Mouse (Mus musculus) stomach, embryonic 15.5 days (tissue): ENCODE measurements at regions not wholly inside any gene's neighbourhood (a gene's known extent, or its start where the extent isn't known, plus 50 kb on each side); places are given as distances from the start of the nearest gene placed in this dataset.

Experiments
- ATAC-seq: fragments of 200-750 bp; cut with Nextera tagmentation; 2 replicates; pipeline ENCODE4 v1.8.0; 2017; ENCODE audit warnings: low read depth, moderate number of reproducible peaks, moderate TSS enrichment; ENCODE audit not compliant: insufficient read depth, low FRiP score
- H3K27ac ChIP-seq: fragments of 300-500 bp; sonication (generic); 2 replicates; pipeline ENCODE4 v1.5.1; 2015; ENCODE audit warnings: mild to moderate bottlenecking, inconsistent platforms
- H3K27me3 ChIP-seq: fragments of 300-500 bp; sonication (generic); replicated peaks from 2 replicates; pipeline ENCODE4 v1.6.1; 2015; ENCODE audit warnings: inconsistent platforms
- H3K36me3 ChIP-seq: fragments of 300-500 bp; sonication (generic); 2 replicates; pipeline ENCODE4 v1.6.1; 2015; ENCODE audit warnings: inconsistent platforms
- H3K4me1 ChIP-seq: fragments of 300-500 bp; sonication (generic); 2 replicates; pipeline ENCODE4 v1.6.1; 2015; ENCODE audit warnings: inconsistent platforms
- H3K4me2 ChIP-seq: fragments of 300-500 bp; sonication (generic); 2 replicates; pipeline ENCODE4 v1.6.1; 2015; ENCODE audit warnings: mild to moderate bottlenecking, inconsistent platforms
- H3K4me3 ChIP-seq: fragments of 300-500 bp; sonication (generic); replicated peaks from 2 replicates; pipeline ENCODE4 v1.5.1; 2015; ENCODE audit warnings: inconsistent platforms
- H3K9ac ChIP-seq: fragments of 300-500 bp; sonication (generic); 2 replicates; pipeline ENCODE4 v1.6.1; 2015; ENCODE audit warnings: inconsistent platforms
- H3K9me3 ChIP-seq: fragments of 300-500 bp; sonication (generic); 2 replicates; pipeline ENCODE4 v1.6.1; 2016; ENCODE audit warnings: inconsistent platforms
- WGBS: fragments of 180-500 bp; shearing (Covaris S2); methylation state at CpG from one replicate; pipeline ENCODE4 v1.1.7; 2015; 5-methylcytosine and 5-hydroxymethylcytosine counted together

DNA sequence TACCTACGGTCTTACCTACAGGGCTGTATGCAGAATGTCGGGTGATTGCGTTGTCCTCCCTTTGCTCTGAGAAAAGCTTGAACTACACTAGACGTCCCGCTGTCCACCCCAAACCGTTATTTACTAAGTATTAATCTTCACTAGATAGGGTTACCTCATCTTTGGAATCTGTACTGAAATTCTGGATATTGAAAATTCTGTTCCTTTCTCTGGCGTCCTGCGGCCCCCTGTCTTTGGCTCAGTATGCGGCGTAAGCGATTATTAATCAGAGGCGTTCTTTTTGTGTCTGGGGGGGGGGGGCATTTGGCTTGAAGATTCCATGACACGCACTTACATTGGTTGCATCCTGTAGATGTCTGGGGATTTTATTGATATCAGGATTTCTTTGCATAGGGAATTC is 222.0 kb downstream of the Mef2c start:
- H3K27ac ChIP-seq, result no peak overlapping the region
- H3K9ac ChIP-seq, result no peak overlapping the region
- H3K4me2 ChIP-seq, result no peak overlapping the region
- peaks cover 81% of the 10 kb centered on the region for H3K27me3 ChIP-seq
- no peaks in the 10 kb centered on the region for H3K9me3 ChIP-seq
- 4% methylated on average over 13 of the region's 13 CpGs for WGBS
- no peak for ATAC-seq
- H3K36me3 ChIP-seq, result no peaks in the 10 kb centered on the region
- no peak overlapping the region for H3K4me3 ChIP-seq
- peaks cover 10% of the 10 kb centered on the region; the same call in 1 of the 2 replicates for H3K4me1 ChIP-seq

DNA sequence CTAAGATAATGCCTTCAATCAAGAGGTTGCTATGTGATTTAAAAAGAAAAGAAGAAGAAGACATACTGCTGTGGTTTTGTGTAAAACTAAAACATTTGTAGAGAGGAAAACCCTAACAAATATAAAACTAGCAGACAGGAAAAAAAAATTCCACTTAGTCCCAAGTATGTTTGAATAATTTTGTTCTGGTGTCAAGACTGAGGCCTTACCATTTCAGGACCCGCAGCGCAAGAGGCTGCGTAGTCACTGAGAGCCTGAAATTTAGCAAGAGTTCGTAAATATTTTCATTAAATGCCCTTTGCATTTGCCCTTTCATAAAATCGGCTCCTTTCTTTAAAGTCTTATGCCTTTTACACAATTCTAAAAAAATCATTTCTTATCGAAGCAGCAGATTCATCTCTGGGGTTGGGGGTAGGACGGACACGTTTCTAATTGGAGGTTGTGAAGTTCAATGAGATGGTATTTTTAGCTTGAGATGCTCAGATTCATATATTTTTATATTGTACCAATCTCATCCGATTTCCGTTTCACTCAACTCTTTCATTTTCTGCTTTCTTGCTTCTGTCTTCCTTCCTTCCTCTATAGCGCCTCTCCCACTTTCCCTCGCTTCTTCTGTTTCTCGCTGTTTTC is 222.6 kb downstream of the Mef2c start:
- H3K4me3 ChIP-seq, result 0 out of 2 replicates have a peak overlapping the region, but pooled peaks have one; percentile 0
- H3K36me3 ChIP-seq, result no peaks in the 10 kb centered on the region
- no peaks in the 10 kb centered on the region for H3K9me3 ChIP-seq
- no peak overlapping the region for H3K9ac ChIP-seq
- H3K27me3 ChIP-seq, result peaks cover 81% of the 10 kb centered on the region
- no peak for ATAC-seq
- peaks cover 12% of the 10 kb centered on the region; the same call in 1 of the 2 replicates for H3K4me1 ChIP-seq
- H3K27ac ChIP-seq, result no peak overlapping the region
- no peak overlapping the region for H3K4me2 ChIP-seq
- 4% methylated on average over 13 of the region's 13 CpGs for WGBS

DNA sequence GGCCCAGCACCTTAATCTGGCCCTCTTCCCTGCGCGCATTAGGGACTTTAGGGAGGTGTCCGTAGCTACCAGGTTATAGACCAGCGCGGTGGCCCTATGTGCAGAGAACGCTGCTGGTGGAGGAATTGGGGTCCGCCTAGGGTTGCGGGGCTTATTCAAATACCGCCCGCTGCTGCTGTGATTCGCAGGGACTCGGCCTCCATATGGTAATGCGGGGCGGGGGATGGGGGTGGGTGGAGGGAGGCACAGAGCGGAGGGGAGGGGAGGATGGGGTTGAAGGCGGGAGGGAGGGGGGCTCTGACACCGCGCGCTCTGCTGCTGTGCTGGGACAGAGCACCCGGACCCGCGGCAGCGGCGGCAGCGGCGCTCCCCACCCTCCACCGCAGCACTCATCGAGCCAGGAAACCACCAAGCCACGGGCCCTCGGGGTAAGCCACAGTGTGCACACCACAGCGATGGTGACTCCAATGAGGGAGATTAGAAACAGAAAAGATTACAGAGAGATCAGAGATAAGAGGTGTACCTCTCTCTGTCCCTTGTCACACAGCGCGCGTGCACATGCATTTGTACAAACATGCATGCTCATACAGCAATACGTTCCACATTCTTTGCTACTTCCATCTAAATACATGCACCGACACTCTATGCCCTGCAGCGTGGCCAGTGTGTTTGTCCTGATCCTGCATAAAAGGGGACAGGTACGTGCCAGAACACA is 223.4 kb downstream of the Mef2c start:
- no peak for ATAC-seq
- Histone ChIP-seq H3K27ac (no peak overlapping the region), H3K9me3 (no peaks in the 10 kb centered on the region), H3K27me3 (peaks cover 80% of the 10 kb centered on the region), H3K9ac (no peak overlapping the region), H3K36me3 (no peaks in the 10 kb centered on the region), H3K4me2 (no peak overlapping the region), H3K4me1 (peaks cover 12% of the 10 kb centered on the region; the same call in 1 of the 2 replicates), H3K4me3 (0 out of 2 replicates have a peak overlapping the region, but pooled peaks have one; percentile 4)
- 1% methylated on average over 38 of the region's 38 CpGs for WGBS

DNA sequence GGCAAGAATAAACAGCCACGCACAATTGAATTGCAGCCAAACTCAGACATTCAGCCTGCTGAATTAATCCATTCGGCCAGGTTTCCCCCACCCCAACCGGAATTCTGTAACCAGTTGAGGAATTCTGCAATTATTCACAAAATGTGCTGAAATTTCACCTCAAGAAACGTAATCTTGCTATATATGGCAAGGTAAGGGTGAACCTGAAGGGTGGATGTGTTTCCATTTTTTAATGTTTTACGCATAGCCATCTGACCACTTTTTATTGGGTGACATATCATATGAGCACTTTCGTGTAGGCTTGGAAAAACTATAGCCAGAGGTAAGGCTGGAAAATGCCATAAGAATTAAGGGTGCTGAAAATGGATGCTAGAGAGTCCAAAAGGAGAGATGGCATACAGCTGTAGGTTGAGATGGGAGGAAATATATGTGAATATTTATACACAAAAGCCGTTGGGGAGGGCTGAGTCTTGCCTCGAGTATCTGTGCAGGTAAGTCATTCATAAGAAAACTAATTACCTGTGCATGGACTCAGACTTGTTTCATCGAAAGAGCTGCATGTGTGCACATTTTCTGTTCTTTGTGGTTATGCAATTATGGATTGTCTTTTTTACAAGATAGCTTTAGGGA is 224.0 kb downstream of the Mef2c start:
- peaks cover 12% of the 10 kb centered on the region; the same call in 1 of the 2 replicates for H3K4me1 ChIP-seq
- no peaks in the 10 kb centered on the region for H3K9me3 ChIP-seq
- no peak overlapping the region for H3K9ac ChIP-seq
- no peaks in the 10 kb centered on the region for H3K36me3 ChIP-seq
- no peak overlapping the region for H3K4me2 ChIP-seq
- no peak for ATAC-seq
- peaks cover 80% of the 10 kb centered on the region for H3K27me3 ChIP-seq
- 10% methylated on average over 9 of the region's 9 CpGs for WGBS
- H3K4me3 ChIP-seq, result no peak overlapping the region
- H3K27ac ChIP-seq, result no peak overlapping the region

DNA sequence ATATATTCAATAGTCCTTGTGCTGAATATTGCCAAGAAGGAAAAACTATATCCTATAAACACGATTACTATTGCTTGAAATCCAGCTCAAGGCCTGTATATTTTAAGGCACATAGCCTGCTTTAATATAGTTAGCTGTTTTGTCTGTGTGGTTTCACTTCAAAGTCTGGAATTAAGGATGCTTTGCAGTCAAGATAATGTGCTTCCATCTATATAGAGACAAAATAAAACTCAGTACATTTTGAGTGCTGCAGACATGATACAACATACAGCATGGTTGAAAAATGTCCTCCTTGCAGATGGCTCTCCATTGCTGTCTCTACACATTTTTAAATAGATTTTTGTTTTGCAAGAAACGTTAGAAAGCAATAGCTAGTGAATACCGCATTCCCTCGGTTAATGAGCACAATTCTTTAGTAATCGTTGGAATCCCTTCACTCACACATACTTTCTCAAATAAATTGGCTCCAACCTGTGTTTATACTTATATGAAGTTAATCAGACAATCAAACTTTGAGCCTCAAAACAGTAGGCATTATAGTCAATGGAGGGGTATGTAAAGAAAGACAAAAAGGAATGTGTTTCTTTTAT is 224.7 kb downstream of the Mef2c start:
- Histone ChIP-seq H3K4me1 (peaks cover 12% of the 10 kb centered on the region; the same call in 1 of the 2 replicates), H3K9me3 (no peaks in the 10 kb centered on the region), H3K9ac (no peak overlapping the region), H3K4me3 (no peak overlapping the region), H3K4me2 (no peak overlapping the region), H3K36me3 (no peaks in the 10 kb centered on the region), H3K27me3 (peaks cover 80% of the 10 kb centered on the region), H3K27ac (no peak overlapping the region)
- 13% methylated on average over 5 of the region's 5 CpGs for WGBS
- no peak for ATAC-seq

DNA sequence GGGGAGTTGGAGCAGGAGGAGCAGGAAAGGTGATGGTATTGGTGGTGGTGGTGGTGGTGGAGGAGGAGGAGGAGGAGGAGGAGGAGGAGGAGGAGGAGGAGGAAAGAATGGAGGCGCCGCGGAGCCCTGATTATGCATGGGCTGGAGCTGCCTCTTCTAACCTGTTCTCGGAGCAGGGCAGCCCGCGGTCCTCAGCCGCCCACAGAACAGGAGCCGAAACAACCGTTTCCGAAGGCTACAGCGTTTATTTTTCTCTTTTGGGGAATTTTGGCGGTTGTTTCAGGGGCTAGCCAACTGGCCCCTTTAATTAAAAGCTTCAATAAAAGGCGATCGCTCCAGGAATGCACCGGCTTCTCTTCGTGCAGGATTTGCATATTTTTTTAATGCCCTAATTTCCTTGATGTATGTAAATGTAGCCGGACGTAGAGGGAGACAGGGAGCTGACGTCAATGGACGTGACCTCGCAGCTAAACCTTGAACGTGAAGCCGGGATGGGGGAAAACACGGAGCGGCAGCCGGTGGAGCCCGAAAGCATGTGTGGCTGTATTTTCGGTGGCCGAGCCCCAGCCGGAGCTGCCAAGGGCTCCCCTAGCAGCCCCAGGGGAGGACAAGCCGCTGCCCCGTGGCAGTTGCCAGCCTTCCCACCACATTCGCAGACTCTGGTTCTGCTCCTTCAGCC is 225.6 kb downstream of the Mef2c start:
- H3K4me2 ChIP-seq, result peak overlapping the region; percentile 95
- H3K4me1 ChIP-seq, result peaks cover 12% of the 10 kb centered on the region; the same call in 1 of the 2 replicates
- H3K27me3 ChIP-seq, result peaks cover 79% of the 10 kb centered on the region
- H3K36me3 ChIP-seq, result no peaks in the 10 kb centered on the region
- 0 out of 2 replicates have a peak, but pooled peaks have one; percentile 19 for ATAC-seq
- H3K4me3 ChIP-seq, result peak overlapping the region; percentile 31
- H3K9ac ChIP-seq, result no peak overlapping the region
- no peak overlapping the region for H3K27ac ChIP-seq
- WGBS, result under 1% methylated on average over 31 of the region's 33 CpGs
- H3K9me3 ChIP-seq, result no peaks in the 10 kb centered on the region

DNA sequence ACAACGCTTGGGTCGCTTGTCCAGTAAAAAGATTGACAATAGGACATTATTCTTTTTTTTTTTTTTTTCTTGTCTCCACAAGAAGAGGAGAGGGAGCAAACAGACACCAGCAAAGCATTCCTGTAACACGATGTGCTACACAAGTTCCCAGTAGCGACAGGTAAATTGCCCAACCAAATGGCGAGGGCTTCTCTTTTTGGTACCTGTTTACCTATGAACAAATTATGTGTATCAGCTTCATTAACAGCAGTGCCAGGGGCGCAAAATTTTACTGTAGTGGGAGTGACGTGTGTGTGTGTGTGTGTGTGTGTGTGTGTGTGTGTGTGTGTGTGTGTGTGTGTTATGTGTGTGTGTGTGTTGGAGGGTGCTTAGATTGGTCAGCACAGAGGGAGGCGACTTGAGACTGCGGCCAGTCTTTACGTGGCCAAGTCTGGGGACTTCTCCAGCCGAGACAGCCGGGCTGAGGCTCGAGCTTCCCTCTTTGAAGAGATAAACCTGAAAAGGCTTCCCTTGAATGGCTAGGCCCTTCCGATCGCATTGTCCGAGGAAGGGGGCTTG is 226.4 kb downstream of the Mef2c start:
- Histone ChIP-seq H3K9me3 (no peaks in the 10 kb centered on the region), H3K4me3 (peak overlapping the region; percentile 52), H3K36me3 (no peaks in the 10 kb centered on the region), H3K4me1 (peaks cover 12% of the 10 kb centered on the region; the same call in 1 of the 2 replicates), H3K27ac (peak overlapping the region; percentile 40; the same call in 1 of the 2 replicates), H3K9ac (peak overlapping the region; percentile 32; the same call in 1 of the 2 replicates), H3K4me2 (peak overlapping the region; percentile 95), H3K27me3 (peaks cover 71% of the 10 kb centered on the region)
- peak; percentile 2; the same call in 1 of the 2 replicates for ATAC-seq
- 3% methylated on average over 15 of the region's 16 CpGs for WGBS

DNA sequence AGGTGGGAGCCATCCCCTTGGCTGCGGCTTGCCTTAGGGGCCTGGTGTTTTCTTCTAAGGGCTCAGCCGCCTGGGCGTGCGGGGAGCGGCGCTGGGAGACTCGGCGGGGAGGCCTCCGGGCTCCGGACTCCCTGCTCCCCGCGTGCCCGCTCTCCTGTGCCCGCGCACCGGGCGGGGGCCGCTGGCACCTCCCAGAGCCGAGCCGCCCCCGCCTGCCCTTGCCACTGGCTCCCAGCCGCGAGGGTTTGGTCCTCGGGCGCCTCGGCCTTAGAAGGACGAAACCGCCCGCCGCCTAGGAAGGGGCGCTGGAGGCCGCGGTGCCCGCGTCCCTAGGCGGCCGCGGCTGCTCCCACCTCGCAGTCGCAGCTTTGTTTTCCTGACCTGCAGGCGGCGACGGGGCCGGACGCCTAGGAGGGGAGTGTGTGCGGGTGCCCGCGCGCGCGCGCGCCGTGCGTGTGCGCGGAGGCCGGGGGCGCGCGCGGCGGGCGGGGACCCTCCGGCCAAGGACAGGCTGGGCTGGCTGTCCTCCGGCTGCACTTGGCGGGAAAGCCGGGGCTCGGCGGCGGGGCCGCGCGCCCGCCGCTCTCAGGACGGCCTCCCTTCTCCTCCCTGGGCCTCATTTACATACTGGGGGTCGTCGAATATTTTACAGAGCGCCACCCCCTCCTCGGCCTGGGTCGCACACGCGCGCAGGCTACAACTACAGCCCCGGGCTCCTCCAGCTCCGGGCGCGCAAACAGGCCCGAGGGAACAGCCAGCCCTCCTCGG is 227.1 kb downstream of the Mef2c start:
- Histone ChIP-seq H3K9ac (peak overlapping the region; percentile 32; the same call in 1 of the 2 replicates), H3K4me2 (peak overlapping the region; percentile 95), H3K4me3 (peak overlapping the region; percentile 52), H3K27me3 (peaks cover 67% of the 10 kb centered on the region), H3K36me3 (no peaks in the 10 kb centered on the region), H3K4me1 (peaks cover 12% of the 10 kb centered on the region; the same call in 1 of the 2 replicates), H3K27ac (peak overlapping the region; percentile 40; the same call in 1 of the 2 replicates), H3K9me3 (no peaks in the 10 kb centered on the region)
- ATAC-seq, result peak; percentile 80
- under 1% methylated on average over 76 of the region's 91 CpGs for WGBS

DNA sequence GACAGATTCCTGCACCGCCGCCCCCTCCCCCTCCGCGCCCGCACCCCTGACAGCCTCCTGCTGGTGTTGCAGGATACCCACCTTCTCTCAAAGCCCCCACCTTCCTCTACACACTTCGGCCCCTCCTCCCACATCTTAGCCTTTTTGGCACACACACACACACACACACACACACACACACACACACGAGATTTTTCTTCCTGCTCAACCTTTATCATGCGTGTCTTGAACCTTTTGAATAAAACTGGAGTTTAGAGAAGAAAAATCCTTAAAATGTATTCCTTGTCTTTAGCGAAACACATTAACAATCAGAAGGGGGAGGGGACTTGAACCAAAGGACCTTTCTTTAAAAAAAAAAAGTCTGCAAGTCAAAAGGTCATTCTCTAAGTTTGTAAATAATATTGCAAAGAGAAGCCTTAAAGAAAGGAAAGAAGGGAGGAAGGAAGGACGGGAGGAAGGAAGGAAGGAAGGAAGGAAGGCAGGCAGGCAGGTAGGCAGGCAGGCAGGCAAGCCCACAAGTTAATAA is 227.7 kb downstream of the Mef2c start:
- Histone ChIP-seq H3K4me3 (peak overlapping the region; percentile 52), H3K36me3 (no peaks in the 10 kb centered on the region), H3K27me3 (peaks cover 64% of the 10 kb centered on the region), H3K27ac (no peak overlapping the region), H3K9me3 (no peaks in the 10 kb centered on the region), H3K4me2 (peak overlapping the region; percentile 95), H3K4me1 (peaks cover 12% of the 10 kb centered on the region; the same call in 1 of the 2 replicates), H3K9ac (0 out of 2 replicates have a peak overlapping the region, but pooled peaks have one; percentile 32)
- 2% methylated on average over 10 of the region's 10 CpGs for WGBS
- ATAC-seq, result no peak
